Mouse (Mus musculus): Measurements from ENCODE around the gene Inpp5a. TPM values are rescaled to one million over a fixed set of nuclear protein-coding genes. Genes with fewer than 3 reads are reported as not detected.

Inpp5a gene
- polyA plus RNA-seq, 1 experiment from 2014 or later = 23.0 TPM

- Histone ChIP-seq H3K36me3 (ENCODE audit: control insufficient read depth, insufficient read depth, low read length) (no peaks in the 10 kb centered on the region), H3K9ac (ENCODE audit: low read length) (no peak overlapping the region), H3K9me3 (ENCODE audit: control insufficient read depth, low read length) (no peaks in the 10 kb centered on the region), H3K4me1 (ENCODE audit: control insufficient read depth, insufficient read depth, low read length) (peaks cover 9% of the 10 kb centered on the region; the same call in 1 of the 2 replicates), H3K4me2 (ENCODE audit: low read depth, severe bottlenecking) (no peak overlapping the region), H3K27me3 (ENCODE audit: control insufficient read depth, insufficient read depth, low read length) (no peaks in the 10 kb centered on the region), H3K4me3 (ENCODE audit: low read depth, low read length) (no peak overlapping the region), H3K27ac (replicated peaks; ENCODE audit: low read depth, low read length) (no peak overlapping the region)
- WGBS = 87% methylated on average over 4 of the region's 4 CpGs
- no peak for ATAC-seq (ENCODE audit: insufficient number of reproducible peaks, low FRiP score, low TSS enrichment, low read depth)
- DNase-seq (ENCODE audit: low spot score) = no peak
Observed at GRCm38 (mm10) chr7:139465538-139465937, 76.6 kb downstream of the Inpp5a start.

GRCm38 (mm10) chr7:139466484-139467176 is 77.7 kb downstream of the Inpp5a start:
- Histone ChIP-seq H3K36me3 (ENCODE audit: control insufficient read depth, insufficient read depth, low read length) (no peaks in the 10 kb centered on the region), H3K27ac (replicated peaks; ENCODE audit: low read depth, low read length) (no peak overlapping the region), H3K4me2 (ENCODE audit: low read depth, severe bottlenecking) (no peak overlapping the region), H3K4me3 (ENCODE audit: low read depth, low read length) (no peak overlapping the region), H3K27me3 (ENCODE audit: control insufficient read depth, insufficient read depth, low read length) (no peaks in the 10 kb centered on the region), H3K4me1 (ENCODE audit: control insufficient read depth, insufficient read depth, low read length) (peaks cover 9% of the 10 kb centered on the region; the same call in 1 of the 2 replicates), H3K9ac (ENCODE audit: low read length) (no peak overlapping the region; the same call in 1 of the 2 replicates), H3K9me3 (ENCODE audit: control insufficient read depth, low read length) (no peaks in the 10 kb centered on the region)
- DNase-seq (ENCODE audit: low spot score) (no peak), ATAC-seq (ENCODE audit: insufficient number of reproducible peaks, low FRiP score, low TSS enrichment, low read depth) (no peak)
- WGBS = 47% methylated on average over 7 of the region's 7 CpGs

GRCm38 (mm10) chr7:139467177-139467895 is 78.4 kb downstream of the Inpp5a start:
- 70% methylated on average over 10 of the region's 10 CpGs for WGBS
- Histone ChIP-seq H3K9me3 (ENCODE audit: control insufficient read depth, low read length) (no peaks in the 10 kb centered on the region), H3K27me3 (ENCODE audit: control insufficient read depth, insufficient read depth, low read length) (no peaks in the 10 kb centered on the region), H3K27ac (replicated peaks; ENCODE audit: low read depth, low read length) (no peak overlapping the region), H3K4me2 (ENCODE audit: low read depth, severe bottlenecking) (no peak overlapping the region), H3K9ac (ENCODE audit: low read length) (no peak overlapping the region; the same call in 1 of the 2 replicates), H3K36me3 (ENCODE audit: control insufficient read depth, insufficient read depth, low read length) (no peaks in the 10 kb centered on the region), H3K4me1 (ENCODE audit: control insufficient read depth, insufficient read depth, low read length) (peaks cover 9% of the 10 kb centered on the region; the same call in 1 of the 2 replicates), H3K4me3 (ENCODE audit: low read depth, low read length) (no peak overlapping the region)
- no peak for DNase-seq (ENCODE audit: low spot score)
- no peak for ATAC-seq (ENCODE audit: insufficient number of reproducible peaks, low FRiP score, low TSS enrichment, low read depth)

GRCm38 (mm10) chr7:139467896-139468279 is 79.0 kb downstream of the Inpp5a start:
- DNase-seq (ENCODE audit: low spot score) = no peak
- Histone ChIP-seq H3K27me3 (ENCODE audit: control insufficient read depth, insufficient read depth, low read length) (no peaks in the 10 kb centered on the region), H3K27ac (replicated peaks; ENCODE audit: low read depth, low read length) (no peak overlapping the region), H3K9ac (ENCODE audit: low read length) (no peak overlapping the region), H3K4me2 (ENCODE audit: low read depth, severe bottlenecking) (no peak overlapping the region), H3K4me3 (ENCODE audit: low read depth, low read length) (no peak overlapping the region), H3K4me1 (ENCODE audit: control insufficient read depth, insufficient read depth, low read length) (peaks cover 9% of the 10 kb centered on the region; the same call in 1 of the 2 replicates), H3K9me3 (ENCODE audit: control insufficient read depth, low read length) (no peaks in the 10 kb centered on the region), H3K36me3 (ENCODE audit: control insufficient read depth, insufficient read depth, low read length) (no peaks in the 10 kb centered on the region)
- 71% methylated on average over 4 of the region's 4 CpGs for WGBS
- ATAC-seq (ENCODE audit: insufficient number of reproducible peaks, low FRiP score, low TSS enrichment, low read depth) = no peak

GRCm38 (mm10) chr7:139468440-139468839 is 79.5 kb downstream of the Inpp5a start:
- Histone ChIP-seq H3K4me3 (ENCODE audit: low read depth, low read length) (no peak overlapping the region), H3K9ac (ENCODE audit: low read length) (no peak overlapping the region), H3K36me3 (ENCODE audit: control insufficient read depth, insufficient read depth, low read length) (no peaks in the 10 kb centered on the region), H3K9me3 (ENCODE audit: control insufficient read depth, low read length) (no peaks in the 10 kb centered on the region), H3K4me1 (ENCODE audit: control insufficient read depth, insufficient read depth, low read length) (peaks cover 9% of the 10 kb centered on the region; the same call in 1 of the 2 replicates), H3K4me2 (ENCODE audit: low read depth, severe bottlenecking) (no peak overlapping the region), H3K27ac (replicated peaks; ENCODE audit: low read depth, low read length) (no peak overlapping the region), H3K27me3 (ENCODE audit: control insufficient read depth, insufficient read depth, low read length) (no peaks in the 10 kb centered on the region)
- 54% methylated on average over 2 of the region's 2 CpGs for WGBS
- ATAC-seq (ENCODE audit: insufficient number of reproducible peaks, low FRiP score, low TSS enrichment, low read depth) = no peak
- DNase-seq (ENCODE audit: low spot score) = no peak

GRCm38 (mm10) chr7:139469457-139469856 is 80.5 kb downstream of the Inpp5a start:
- Histone ChIP-seq H3K4me2 (ENCODE audit: low read depth, severe bottlenecking) (no peak overlapping the region), H3K4me1 (ENCODE audit: control insufficient read depth, insufficient read depth, low read length) (peaks cover 9% of the 10 kb centered on the region; the same call in 1 of the 2 replicates), H3K4me3 (ENCODE audit: low read depth, low read length) (no peak overlapping the region), H3K27ac (replicated peaks; ENCODE audit: low read depth, low read length) (no peak overlapping the region), H3K36me3 (ENCODE audit: control insufficient read depth, insufficient read depth, low read length) (no peaks in the 10 kb centered on the region), H3K9me3 (ENCODE audit: control insufficient read depth, low read length) (no peaks in the 10 kb centered on the region), H3K27me3 (ENCODE audit: control insufficient read depth, insufficient read depth, low read length) (no peaks in the 10 kb centered on the region), H3K9ac (ENCODE audit: low read length) (no peak overlapping the region)
- WGBS = 87% methylated on average over 4 of the region's 4 CpGs
- ATAC-seq (ENCODE audit: insufficient number of reproducible peaks, low FRiP score, low TSS enrichment, low read depth) (no peak), DNase-seq (ENCODE audit: low spot score) (no peak)

GRCm38 (mm10) chr7:139470481-139470880 is 81.6 kb downstream of the Inpp5a start:
- WGBS = 93% methylated on average over 2 of the region's 2 CpGs
- H3K27me3 ChIP-seq (ENCODE audit: control insufficient read depth, insufficient read depth, low read length) = no peaks in the 10 kb centered on the region
- no peak overlapping the region for H3K9ac ChIP-seq (ENCODE audit: low read length)
- no peaks in the 10 kb centered on the region for H3K9me3 ChIP-seq (ENCODE audit: control insufficient read depth, low read length)
- peaks cover 9% of the 10 kb centered on the region; the same call in 1 of the 2 replicates for H3K4me1 ChIP-seq (ENCODE audit: control insufficient read depth, insufficient read depth, low read length)
- H3K4me3 ChIP-seq (ENCODE audit: low read depth, low read length) = no peak overlapping the region
- no peak for ATAC-seq (ENCODE audit: insufficient number of reproducible peaks, low FRiP score, low TSS enrichment, low read depth)
- H3K4me2 ChIP-seq (ENCODE audit: low read depth, severe bottlenecking) = no peak overlapping the region
- H3K36me3 ChIP-seq (ENCODE audit: control insufficient read depth, insufficient read depth, low read length) = no peaks in the 10 kb centered on the region
- H3K27ac ChIP-seq (replicated peaks; ENCODE audit: low read depth, low read length) = no peak overlapping the region
- no peak for DNase-seq (ENCODE audit: low spot score)

- WGBS = 76% methylated on average over 1 of the region's 1 CpGs
- no peak for ATAC-seq (ENCODE audit: insufficient number of reproducible peaks, low FRiP score, low TSS enrichment, low read depth)
Observed at GRCm38 (mm10) chr7:139472052-139472451, 83.1 kb downstream of the Inpp5a start.

More at GRCm38 (mm10) chr7:139472052-139472451, 83.1 kb downstream of the Inpp5a start:
- DNase-seq (ENCODE audit: low spot score) = no peak
- Histone ChIP-seq H3K9me3 (ENCODE audit: control insufficient read depth, low read length) (no peaks in the 10 kb centered on the region), H3K4me1 (ENCODE audit: control insufficient read depth, insufficient read depth, low read length) (peaks cover 9% of the 10 kb centered on the region; the same call in 1 of the 2 replicates), H3K4me2 (ENCODE audit: low read depth, severe bottlenecking) (no peak overlapping the region), H3K27me3 (ENCODE audit: control insufficient read depth, insufficient read depth, low read length) (no peaks in the 10 kb centered on the region), H3K27ac (replicated peaks; ENCODE audit: low read depth, low read length) (no peak overlapping the region), H3K9ac (ENCODE audit: low read length) (no peak overlapping the region), H3K4me3 (ENCODE audit: low read depth, low read length) (no peak overlapping the region), H3K36me3 (ENCODE audit: control insufficient read depth, insufficient read depth, low read length) (no peaks in the 10 kb centered on the region)
